Mouse (Mus musculus) cerebellum, adult 2 months (tissue): Measurements from ENCODE around the gene Runx2.

Experiments
- CTCF ChIP-seq: fragments of 200-500 bp; IDR thresholded peaks from 2 replicates; pipeline ENCODE4 v1.5.1; 2011; ENCODE audit warnings: low read depth, mild to moderate bottlenecking, control low read depth, low read length, moderate library complexity, borderline replicate concordance; ENCODE audit not compliant: insufficient read depth
- POLR2A ChIP-seq: fragments of 200-500 bp; IDR thresholded peaks from 2 replicates; pipeline ENCODE4 v1.6.1; 2011; ENCODE audit warnings: low read length, control low read depth, borderline replicate concordance; ENCODE audit not compliant: insufficient read depth

- TF ChIP-seq CTCF (no peak), POLR2A (no peak)
Observed at GRCm38 (mm10) chr17:44611543-44611942, 203.1 kb downstream of the Runx2 start.
